Mouse (Mus musculus) lung, adult 2 months (tissue): ENCODE data around the gene Ccdc84.
A peak's percentile ranks its signal among the peaks of the same experiment; 100 is the strongest.

Source experiments
- CTCF ChIP-seq: fragments of 200-500 bp; IDR thresholded peaks from 2 replicates; pipeline ENCODE4 v1.5.1; 2011; ENCODE audit warnings: mild to moderate bottlenecking, low read length, control low read depth; ENCODE audit not compliant: insufficient read depth
- POLR2A ChIP-seq: fragments of 200-500 bp; IDR thresholded peaks from 2 replicates; pipeline ENCODE4 v1.6.1; 2011; ENCODE audit warnings: low read depth, mild to moderate bottlenecking, control low read depth, low read length, borderline replicate concordance; ENCODE audit errors: extremely low read depth

DNA sequence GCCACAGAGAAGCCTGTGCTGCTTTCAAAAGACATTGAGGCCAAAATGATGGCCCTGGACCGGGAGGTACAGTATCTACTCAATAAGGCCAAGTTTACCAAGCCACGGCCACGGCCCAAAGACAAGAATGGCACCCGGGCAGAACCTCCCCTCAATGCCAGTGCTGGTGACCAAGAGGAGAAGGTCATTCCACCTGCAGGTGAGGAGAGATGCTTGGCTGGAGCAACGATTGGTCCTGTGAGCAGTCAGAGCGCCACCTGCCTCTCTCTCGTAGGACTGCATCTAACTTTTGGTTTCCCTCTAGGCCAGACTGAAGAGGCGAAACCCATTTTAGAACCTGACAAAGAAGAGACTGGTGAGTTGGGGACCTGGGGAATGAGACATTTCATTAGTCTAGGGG is 29.1 kb downstream of the Ccdc84 start:
- TF ChIP-seq CTCF (peak; percentile 86), POLR2A (no peak)
